Mouse (Mus musculus) erythroblast, embryonic 14.5 days (primary cell): ENCODE results near the gene Adck2.

Experiments used
- GATA1 ChIP-seq: IDR thresholded peaks from 2 replicates; pipeline ENCODE4 v1.6.1; 2012; ENCODE audit warnings: low read length, inconsistent platforms, mixed read lengths
- TAL1 ChIP-seq: IDR thresholded peaks from 3 replicates; pipeline ENCODE4 v1.6.1; 2012; ENCODE audit warnings: low read length, inconsistent platforms, mixed read lengths

DNA sequence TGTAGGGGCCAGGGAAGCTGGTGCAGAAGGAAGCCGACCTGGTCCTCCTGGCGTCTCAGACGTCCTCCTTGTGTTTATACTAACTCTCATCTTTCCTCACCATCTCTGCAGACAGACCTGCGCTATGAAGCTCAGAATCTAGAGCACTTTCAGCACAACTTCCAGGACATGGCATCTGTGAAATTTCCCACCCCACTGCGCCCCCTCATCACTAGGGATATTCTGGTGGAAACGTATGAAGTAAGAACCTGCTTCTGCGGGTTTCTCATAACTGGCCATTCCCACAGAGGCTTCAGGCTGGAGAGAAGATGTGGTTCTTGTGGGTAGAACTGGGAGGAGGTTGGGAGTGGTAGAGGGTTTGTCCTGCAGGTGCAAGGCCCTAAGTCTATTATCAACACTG lies 5.9 kb downstream of the Adck2 start:
- TF ChIP-seq GATA1 = no peak
- TF ChIP-seq TAL1 = no peak
